Mouse (Mus musculus): ENCODE data around the gene Csad. TPM values are rescaled to one million over a fixed set of nuclear protein-coding genes. Genes with fewer than 3 reads are reported as not detected.

The Csad gene
- polyA plus RNA-seq, 1 experiment from 2014 or later = 68.1 TPM

- no peak for DNase-seq
- H3K36me3 ChIP-seq (ENCODE audit: insufficient read depth) = no peaks in the 10 kb centered on the region
- H3K4me2 ChIP-seq = no peak overlapping the region
- H3K4me3 ChIP-seq (ENCODE audit: low read depth, low read length) = no peak overlapping the region
- peaks cover 5% of the 10 kb centered on the region; the same call in 1 of the 2 replicates for H3K4me1 ChIP-seq (ENCODE audit: insufficient read depth)
- 59% methylated on average over 7 of the region's 7 CpGs for WGBS
- H3K27ac ChIP-seq (ENCODE audit: low read depth) = no peak overlapping the region
- no peak overlapping the region for H3K9ac ChIP-seq
- TF ChIP-seq CTCF (IDR thresholded peaks at IDR 0.05; ENCODE audit: low read depth) = no peak
- H3K27me3 ChIP-seq (ENCODE audit: insufficient read depth, low read length) = no peaks in the 10 kb centered on the region
- H3K9me3 ChIP-seq (ENCODE audit: low read depth, low read length) = no peaks in the 10 kb centered on the region
- no peak for ATAC-seq (ENCODE audit: insufficient read depth)
Observed at GRCm38 (mm10) chr15:102192271-102192812, 12.2 kb downstream of the Csad start.

GRCm38 (mm10) chr15:102191699-102192098 is 12.8 kb downstream of the Csad start:
- ATAC-seq (ENCODE audit: insufficient read depth) (no peak), DNase-seq (no peak)
- Histone ChIP-seq H3K27ac (ENCODE audit: low read depth) (no peak overlapping the region), H3K9ac (no peak overlapping the region), H3K27me3 (ENCODE audit: insufficient read depth, low read length) (no peaks in the 10 kb centered on the region), H3K36me3 (ENCODE audit: insufficient read depth) (peaks cover 3% of the 10 kb centered on the region; the same call in 1 of the 2 replicates), H3K4me3 (ENCODE audit: low read depth, low read length) (no peak overlapping the region), H3K9me3 (ENCODE audit: low read depth, low read length) (no peaks in the 10 kb centered on the region), H3K4me2 (no peak overlapping the region), H3K4me1 (ENCODE audit: insufficient read depth) (peaks cover 5% of the 10 kb centered on the region; the same call in 1 of the 2 replicates)
- TF ChIP-seq CTCF (IDR thresholded peaks at IDR 0.05; ENCODE audit: low read depth) = no peak
- WGBS = 25% methylated on average over 7 of the region's 7 CpGs

DNA sequence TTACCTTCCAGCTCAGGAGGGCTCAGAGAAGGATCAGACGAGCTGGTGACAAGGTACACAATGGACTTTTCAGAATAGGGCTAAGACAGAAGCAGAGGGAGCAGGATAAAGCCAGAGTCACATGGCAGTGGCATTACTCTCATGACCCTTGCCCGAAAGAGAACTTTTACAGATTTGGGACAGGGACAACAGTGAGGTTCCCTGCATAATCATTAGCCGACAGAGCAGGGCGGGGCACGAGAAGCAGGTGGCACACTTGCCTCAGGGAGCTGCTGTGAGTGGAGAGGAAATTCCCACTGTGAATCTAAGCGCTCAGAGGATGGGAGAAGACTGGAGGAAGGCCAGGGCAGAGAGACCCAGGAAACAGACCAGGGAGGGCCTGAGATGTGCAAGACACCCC is 15.6 kb downstream of the Csad start:
- Histone ChIP-seq H3K4me1 (ENCODE audit: insufficient read depth) (peaks cover 5% of the 10 kb centered on the region; the same call in 1 of the 2 replicates), H3K36me3 (ENCODE audit: insufficient read depth) (peaks cover 22% of the 10 kb centered on the region; the same call in 1 of the 2 replicates), H3K4me2 (no peak overlapping the region), H3K4me3 (ENCODE audit: low read depth, low read length) (no peak overlapping the region), H3K27ac (ENCODE audit: low read depth) (peak overlapping the region; percentile 65; the same call in 1 of the 2 replicates), H3K9me3 (ENCODE audit: low read depth, low read length) (no peaks in the 10 kb centered on the region), H3K9ac (no peak overlapping the region), H3K27me3 (ENCODE audit: insufficient read depth, low read length) (no peaks in the 10 kb centered on the region)
- 52% methylated on average over 6 of the region's 6 CpGs for WGBS
- TF ChIP-seq CTCF (IDR thresholded peaks at IDR 0.05; ENCODE audit: low read depth) = no peak
- DNase-seq = no peak
- ATAC-seq (ENCODE audit: insufficient read depth) = no peak

DNA sequence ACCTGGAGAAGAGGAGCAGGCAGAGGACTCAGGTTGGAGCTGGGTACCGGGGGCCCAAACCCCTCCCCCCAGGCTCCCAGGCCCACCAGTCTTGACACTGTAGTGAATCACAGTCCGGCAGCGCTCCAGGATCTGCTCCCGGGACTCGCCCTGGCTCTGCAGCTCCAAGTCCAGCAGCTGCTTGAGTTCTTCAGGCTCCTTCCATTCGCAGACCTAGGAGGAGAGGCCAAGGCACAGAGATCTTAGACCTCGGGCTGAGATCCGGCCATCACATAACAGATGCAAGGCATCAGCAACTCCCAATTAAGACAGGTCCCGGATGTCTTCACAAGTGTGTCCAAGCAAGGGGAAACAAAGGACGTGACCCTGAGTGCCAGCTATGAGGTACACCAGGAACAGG is 16.4 kb downstream of the Csad start:
- TF ChIP-seq CTCF (IDR thresholded peaks at IDR 0.05; ENCODE audit: low read depth) = no peak
- Histone ChIP-seq H3K36me3 (ENCODE audit: insufficient read depth) (peaks cover 28% of the 10 kb centered on the region; the same call in 1 of the 2 replicates), H3K4me1 (ENCODE audit: insufficient read depth) (peaks cover 5% of the 10 kb centered on the region; the same call in 1 of the 2 replicates), H3K9me3 (ENCODE audit: low read depth, low read length) (no peaks in the 10 kb centered on the region), H3K9ac (no peak overlapping the region), H3K4me3 (ENCODE audit: low read depth, low read length) (no peak overlapping the region), H3K4me2 (no peak overlapping the region), H3K27me3 (ENCODE audit: insufficient read depth, low read length) (no peaks in the 10 kb centered on the region), H3K27ac (ENCODE audit: low read depth) (peak overlapping the region; percentile 55; the same call in 1 of the 2 replicates)
- DNase-seq = peak; percentile 88
- ATAC-seq (ENCODE audit: insufficient read depth) = peak; percentile 83
- 26% methylated on average over 10 of the region's 10 CpGs for WGBS

DNA sequence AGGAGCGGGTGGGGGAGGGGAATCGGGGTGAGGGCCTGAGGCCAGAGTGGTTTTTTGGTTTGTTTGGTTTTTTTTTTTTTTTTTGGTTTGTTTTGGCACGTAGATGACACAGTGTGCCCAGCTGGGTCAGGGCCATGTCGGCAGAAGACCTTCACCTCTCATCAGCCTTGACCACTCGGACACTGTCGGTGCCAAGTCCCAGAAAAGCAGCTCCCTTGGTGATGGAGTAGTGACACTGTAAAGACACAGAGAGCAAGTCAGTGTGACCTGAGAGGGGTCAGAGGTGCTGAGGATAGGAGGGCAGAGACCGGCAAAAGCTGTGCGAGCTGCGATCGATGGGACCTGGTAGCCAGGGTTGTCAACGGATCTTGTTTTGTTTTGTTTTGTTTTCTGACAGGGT is 18.3 kb downstream of the Csad start:
- no peak for TF ChIP-seq CTCF (IDR thresholded peaks at IDR 0.05; ENCODE audit: low read depth)
- H3K36me3 ChIP-seq (ENCODE audit: insufficient read depth) = peaks cover 31% of the 10 kb centered on the region; the same call in 1 of the 2 replicates
- H3K4me3 ChIP-seq (ENCODE audit: low read depth, low read length) = no peak overlapping the region
- H3K27me3 ChIP-seq (ENCODE audit: insufficient read depth, low read length) = no peaks in the 10 kb centered on the region
- no peak overlapping the region for H3K9ac ChIP-seq
- DNase-seq = no peak
- no peaks in the 10 kb centered on the region for H3K9me3 ChIP-seq (ENCODE audit: low read depth, low read length)
- no peak overlapping the region for H3K4me2 ChIP-seq
- H3K4me1 ChIP-seq (ENCODE audit: insufficient read depth) = peaks cover 5% of the 10 kb centered on the region; the same call in 1 of the 2 replicates
- ATAC-seq (ENCODE audit: insufficient read depth) = no peak
- 64% methylated on average over 11 of the region's 11 CpGs for WGBS
- no peak overlapping the region for H3K27ac ChIP-seq (ENCODE audit: low read depth)

GRCm38 (mm10) chr15:102183076-102183475 is 21.4 kb downstream of the Csad start:
- Histone ChIP-seq H3K9ac (no peak overlapping the region), H3K36me3 (ENCODE audit: insufficient read depth) (peaks cover 42% of the 10 kb centered on the region; the same call in 1 of the 2 replicates), H3K27ac (ENCODE audit: low read depth) (no peak overlapping the region), H3K9me3 (ENCODE audit: low read depth, low read length) (no peaks in the 10 kb centered on the region), H3K27me3 (ENCODE audit: insufficient read depth, low read length) (no peaks in the 10 kb centered on the region), H3K4me1 (ENCODE audit: insufficient read depth) (no peaks in the 10 kb centered on the region), H3K4me2 (no peak overlapping the region), H3K4me3 (ENCODE audit: low read depth, low read length) (no peak overlapping the region)
- WGBS = 75% methylated on average over 3 of the region's 3 CpGs
- no peak for TF ChIP-seq CTCF (IDR thresholded peaks at IDR 0.05; ENCODE audit: low read depth)
- ATAC-seq (ENCODE audit: insufficient read depth) (no peak), DNase-seq (no peak)

- 88% methylated on average over 14 of the region's 14 CpGs for WGBS
- DNase-seq (no peak), ATAC-seq (ENCODE audit: insufficient read depth) (no peak)
- Histone ChIP-seq H3K4me3 (ENCODE audit: low read depth, low read length) (no peak overlapping the region), H3K27me3 (ENCODE audit: insufficient read depth, low read length) (no peaks in the 10 kb centered on the region), H3K4me1 (ENCODE audit: insufficient read depth) (no peaks in the 10 kb centered on the region), H3K4me2 (no peak overlapping the region), H3K9me3 (ENCODE audit: low read depth, low read length) (no peaks in the 10 kb centered on the region), H3K27ac (ENCODE audit: low read depth) (no peak overlapping the region), H3K9ac (no peak overlapping the region), H3K36me3 (ENCODE audit: insufficient read depth) (peaks cover 41% of the 10 kb centered on the region; the same call in 1 of the 2 replicates)
- TF ChIP-seq CTCF (IDR thresholded peaks at IDR 0.05; ENCODE audit: low read depth) = no peak
Observed at GRCm38 (mm10) chr15:102179924-102180323, 24.6 kb downstream of the Csad start.
